Mouse (Mus musculus) myocyte (in vitro differentiated cells): ENCODE data around the gene Tenm2.

Experiments
- E2F4 ChIP-seq: IDR thresholded peaks from one replicate; pipeline ENCODE4 v1.6.1; 2011; ENCODE audit warnings: mild to moderate bottlenecking, control low read depth, moderate library complexity; ENCODE audit not compliant: insufficient read depth
- USF1 ChIP-seq: IDR thresholded peaks from one replicate; pipeline ENCODE4 v1.6.1; 2011; ENCODE audit warnings: low read depth, mild to moderate bottlenecking, control low read depth, moderate library complexity

DNA sequence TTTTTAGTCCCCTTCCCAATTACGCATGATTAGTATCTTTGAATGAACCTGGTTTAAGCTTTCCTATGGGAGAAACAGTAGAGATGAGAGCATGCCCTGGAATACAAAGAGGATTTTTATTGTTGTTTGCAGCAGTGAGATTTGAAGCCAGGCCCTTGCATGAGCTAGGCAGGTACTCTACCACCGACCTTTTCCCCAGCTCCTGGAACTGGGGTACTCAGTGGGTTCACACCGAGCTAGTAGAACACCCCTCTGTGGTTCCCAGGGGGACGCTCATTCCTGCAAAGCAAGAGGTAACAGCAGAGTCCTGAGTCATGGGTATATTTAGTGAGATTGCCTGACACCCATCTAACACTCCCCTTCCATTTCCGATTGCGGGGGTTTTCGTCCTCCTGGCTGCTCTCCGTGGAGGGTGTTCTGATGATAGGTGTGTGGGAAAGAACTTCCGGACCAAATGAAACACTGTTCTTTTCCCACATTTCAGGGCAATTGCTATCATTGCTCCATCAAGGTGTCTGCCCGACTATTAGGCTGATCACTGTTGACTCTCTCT lies 1067.9 kb downstream of the Tenm2 start:
- no peak for TF ChIP-seq USF1
- TF ChIP-seq E2F4, result no peak
